ENCODE assay signal across 17 mouse cellular contexts in genomic region chr6:107717194-107717593, GRCm38 (mm10).
"Had no signal": no experiment of that assay in that cellular context is flagged by ENCODE, and none has a peak within 500 bp of the region (broad histone marks: within the 10 kb centered on the region; RNA-seq: fewer than 3 reads in every experiment).

No protein-coding gene starts in this region.

- H3K27me3 ChIP-seq: neural tube, embryonic 12.5 days; neural tube, embryonic 13.5 days; neural tube, embryonic 15.5 days; stomach, embryonic 15.5 days had no signal

- H3K36me3 ChIP-seq: neural tube, embryonic 12.5 days; neural tube, embryonic 13.5 days; neural tube, embryonic 15.5 days; stomach, embryonic 15.5 days had no signal

- H3K4me1 ChIP-seq: neural tube, embryonic 12.5 days; neural tube, embryonic 15.5 days; stomach, embryonic 15.5 days had no signal

- H3K9me3 ChIP-seq: neural tube, embryonic 12.5 days; neural tube, embryonic 13.5 days; neural tube, embryonic 15.5 days; stomach, embryonic 15.5 days had no signal

- H3K4me2 ChIP-seq: neural tube, embryonic 12.5 days; neural tube, embryonic 13.5 days; neural tube, embryonic 15.5 days; stomach, embryonic 15.5 days had no signal

- H3K27ac ChIP-seq: neural tube, embryonic 12.5 days; neural tube, embryonic 13.5 days; neural tube, embryonic 15.5 days; stomach, embryonic 15.5 days; stomach, postnatal 0 days had no signal

- DNase-seq: retina, postnatal 1 day; right cerebral cortex, adult 18-20 months; right cerebral cortex, postnatal 14 days; right cerebral cortex, postnatal 25 days; right cerebral cortex, postnatal 4 days; spleen, adult 18-20 months; thymus, adult 18-20 months; thymus, adult 2 months; thymus, postnatal 14 days; thymus, postnatal 25 days; thymus, postnatal 36 days; thymus, postnatal 4 days had no signal

- H3K9ac ChIP-seq: neural tube, embryonic 12.5 days; neural tube, embryonic 13.5 days; neural tube, embryonic 15.5 days; stomach, embryonic 15.5 days had no signal

- H3K4me3 ChIP-seq: neural tube, embryonic 12.5 days; neural tube, embryonic 13.5 days; neural tube, embryonic 15.5 days; stomach, embryonic 15.5 days had no signal
